Mouse (Mus musculus): Measurements from ENCODE around the gene Tbc1d7. TPM values are rescaled to one million over a fixed set of nuclear protein-coding genes. Genes with fewer than 3 reads are reported as not detected.

Gene Tbc1d7
- polyA plus RNA-seq, 1 experiment = 31.4 TPM

- no peak overlapping the region for H3K4me3 ChIP-seq
- H3K27me3 ChIP-seq (ENCODE audit: control insufficient read depth, insufficient read depth, insufficient read length) = no peaks in the 10 kb centered on the region
- TF ChIP-seq TCF12 (IDR thresholded peaks at IDR 0.05; ENCODE audit: insufficient read depth, poor library complexity, severe bottlenecking) (no peak), POLR2A (IDR thresholded peaks at IDR 0.05; ENCODE audit: insufficient read length, low read depth) (no peak), MYOD1 (IDR thresholded peaks at IDR 0.05; ENCODE audit: control insufficient read depth in 1 of 3, insufficient read length in 2 of 3, low read depth in 2 of 3) (no peak), MYOG (IDR thresholded peaks at IDR 0.05; ENCODE audit: control insufficient read depth in 1 of 3, insufficient read depth in 1 of 3, insufficient read length in 2 of 3, low read depth in 2 of 3) (no peak)
- H3K79me2 ChIP-seq (ENCODE audit: control insufficient read depth, insufficient read depth) = no peaks in the 10 kb centered on the region
- no peaks in the 10 kb centered on the region for H3K36me3 ChIP-seq (ENCODE audit: control insufficient read depth, insufficient read depth)
- H3ac ChIP-seq (ENCODE audit: control insufficient read depth, insufficient read length) = no peak overlapping the region
- no peak overlapping the region for H3K4me2 ChIP-seq (ENCODE audit: low read depth)
Observed at GRCm38 (mm10) chr13:43181104-43181503, 9.8 kb upstream of the Tbc1d7 start.

- TF ChIP-seq MYOD1 (IDR thresholded peaks at IDR 0.05; ENCODE audit: control insufficient read depth in 1 of 3, insufficient read length in 2 of 3, low read depth in 2 of 3) (no peak), MYOG (IDR thresholded peaks at IDR 0.05; ENCODE audit: control insufficient read depth in 1 of 3, insufficient read depth in 1 of 3, insufficient read length in 2 of 3, low read depth in 2 of 3) (no peak), REST (IDR thresholded peaks at IDR 0.05; ENCODE audit: insufficient read depth, insufficient read length) (no peak), USF1 (IDR thresholded peaks at IDR 0.05; ENCODE audit: low read depth) (no peak), POLR2A (IDR thresholded peaks at IDR 0.05; ENCODE audit: insufficient read length, low read depth) (no peak)
- H3K4me2 ChIP-seq (ENCODE audit: low read depth) = no peak overlapping the region
- no peak overlapping the region for H3K4me3 ChIP-seq
- no peak overlapping the region for H3ac ChIP-seq (ENCODE audit: control insufficient read depth, insufficient read length)
- no peaks in the 10 kb centered on the region for H3K36me3 ChIP-seq (ENCODE audit: control insufficient read depth, insufficient read depth)
- H3K79me2 ChIP-seq (ENCODE audit: control insufficient read depth, insufficient read depth) = no peaks in the 10 kb centered on the region
- no peaks in the 10 kb centered on the region for H3K27me3 ChIP-seq (ENCODE audit: control insufficient read depth, insufficient read depth, insufficient read length)
Observed at GRCm38 (mm10) chr13:43177317-43177716, 6.0 kb upstream of the Tbc1d7 start.

DNA sequence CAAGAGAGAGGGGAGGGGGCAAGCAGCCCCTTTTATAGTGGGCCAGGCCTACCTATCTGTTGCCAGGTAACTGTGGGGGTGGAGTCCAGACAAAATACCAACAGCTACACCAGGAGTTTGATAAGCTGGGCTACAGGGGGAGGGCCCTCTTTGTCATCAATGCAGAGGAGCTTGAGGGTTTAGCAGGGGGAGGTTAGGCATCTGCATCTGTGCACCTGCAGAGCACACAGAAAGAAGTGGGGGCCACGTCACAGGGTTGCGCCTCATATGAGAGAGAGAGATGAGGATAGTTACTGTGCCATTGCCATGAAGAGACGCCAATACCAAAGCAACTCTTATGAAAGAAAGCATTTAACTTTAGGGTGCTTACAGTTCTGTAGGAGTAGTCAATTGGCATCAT is 5.4 kb upstream of the Tbc1d7 start:
- no peaks in the 10 kb centered on the region for H3K36me3 ChIP-seq (ENCODE audit: control insufficient read depth, insufficient read depth)
- no peaks in the 10 kb centered on the region for H3K79me2 ChIP-seq (ENCODE audit: control insufficient read depth, insufficient read depth)
- no peak overlapping the region for H3K4me2 ChIP-seq (ENCODE audit: low read depth)
- H3K27me3 ChIP-seq (ENCODE audit: control insufficient read depth, insufficient read depth, insufficient read length) = no peaks in the 10 kb centered on the region
- no peak overlapping the region for H3ac ChIP-seq (ENCODE audit: control insufficient read depth, insufficient read length)
- no peak overlapping the region for H3K4me3 ChIP-seq
- TF ChIP-seq POLR2A (IDR thresholded peaks at IDR 0.05; ENCODE audit: insufficient read length, low read depth) (no peak), TCF3 (IDR thresholded peaks at IDR 0.05; ENCODE audit: insufficient read length, low read depth) (no peak), TCF12 (IDR thresholded peaks at IDR 0.05; ENCODE audit: insufficient read depth, poor library complexity, severe bottlenecking) (no peak), SRF (IDR thresholded peaks at IDR 0.05; ENCODE audit: control insufficient read depth, insufficient read length, low read depth) (no peak), MYOG (IDR thresholded peaks at IDR 0.05; ENCODE audit: control insufficient read depth in 1 of 3, insufficient read depth in 1 of 3, insufficient read length in 2 of 3, low read depth in 2 of 3) (no peak), E2F4 (IDR thresholded peaks at IDR 0.05; ENCODE audit: insufficient read depth) (no peak), CEBPB (IDR thresholded peaks at IDR 0.05; ENCODE audit: insufficient read depth, poor library complexity, severe bottlenecking) (no peak), MYOD1 (IDR thresholded peaks at IDR 0.05; ENCODE audit: control insufficient read depth in 1 of 3, insufficient read length in 2 of 3, low read depth in 2 of 3) (no peak), USF1 (IDR thresholded peaks at IDR 0.05; ENCODE audit: low read depth) (no peak), POLR2AphosphoS2 (IDR thresholded peaks at IDR 0.05; ENCODE audit: insufficient read length, low read depth) (no peak), MAX (IDR thresholded peaks at IDR 0.05; ENCODE audit: low read depth) (no peak), REST (IDR thresholded peaks at IDR 0.05; ENCODE audit: insufficient read depth, insufficient read length) (no peak)

DNA sequence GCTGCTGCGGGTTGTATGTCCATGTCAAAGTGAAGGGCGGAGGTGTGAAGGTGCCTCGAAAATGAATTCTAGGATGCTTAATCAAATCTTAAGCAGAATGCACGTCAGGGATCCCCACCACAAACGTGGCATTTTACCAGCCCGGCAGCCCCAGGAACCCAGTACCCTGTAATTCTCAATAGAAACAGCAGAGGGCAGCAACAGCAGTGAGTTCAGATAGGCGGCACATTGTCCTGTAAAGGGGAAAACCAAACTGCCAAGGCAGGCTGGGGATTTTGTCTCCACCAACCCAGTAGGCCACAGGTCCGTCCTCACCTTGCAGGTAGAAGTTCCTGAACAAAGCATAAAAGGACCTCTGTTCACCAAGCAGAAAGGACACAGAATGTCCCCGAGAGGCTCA is 2.0 kb upstream of the Tbc1d7 start:
- H3K36me3 ChIP-seq (ENCODE audit: control insufficient read depth, insufficient read depth) = peaks cover 3% of the 10 kb centered on the region
- TF ChIP-seq REST (IDR thresholded peaks at IDR 0.05; ENCODE audit: insufficient read depth, insufficient read length) (no peak), USF1 (IDR thresholded peaks at IDR 0.05; ENCODE audit: low read depth) (no peak), MAX (IDR thresholded peaks at IDR 0.05; ENCODE audit: low read depth) (no peak), SRF (IDR thresholded peaks at IDR 0.05; ENCODE audit: control insufficient read depth, insufficient read length, low read depth) (no peak), E2F4 (IDR thresholded peaks at IDR 0.05; ENCODE audit: insufficient read depth) (no peak), POLR2AphosphoS2 (IDR thresholded peaks at IDR 0.05; ENCODE audit: insufficient read length, low read depth) (no peak), CEBPB (IDR thresholded peaks at IDR 0.05; ENCODE audit: insufficient read depth, poor library complexity, severe bottlenecking) (no peak), POLR2A (IDR thresholded peaks at IDR 0.05; ENCODE audit: insufficient read length, low read depth) (no peak), TCF12 (IDR thresholded peaks at IDR 0.05; ENCODE audit: insufficient read depth, poor library complexity, severe bottlenecking) (no peak), MYOD1 (IDR thresholded peaks at IDR 0.05; ENCODE audit: control insufficient read depth in 1 of 3, insufficient read length in 2 of 3, low read depth in 2 of 3) (no peak), TCF3 (IDR thresholded peaks at IDR 0.05; ENCODE audit: insufficient read length, low read depth) (no peak), MYOG (IDR thresholded peaks at IDR 0.05; ENCODE audit: control insufficient read depth in 1 of 3, insufficient read depth in 1 of 3, insufficient read length in 2 of 3, low read depth in 2 of 3) (no peak)
- H3K4me3 ChIP-seq = no peak overlapping the region
- peak overlapping the region; percentile 70 for H3K4me2 ChIP-seq (ENCODE audit: low read depth)
- H3K79me2 ChIP-seq (ENCODE audit: control insufficient read depth, insufficient read depth) = no peaks in the 10 kb centered on the region
- H3ac ChIP-seq (ENCODE audit: control insufficient read depth, insufficient read length) = no peak overlapping the region
- no peaks in the 10 kb centered on the region for H3K27me3 ChIP-seq (ENCODE audit: control insufficient read depth, insufficient read depth, insufficient read length)

GRCm38 (mm10) chr13:43172036-43172713 is 874 bp upstream of the Tbc1d7 start:
- Histone ChIP-seq H3K4me2 (ENCODE audit: low read depth) (peak overlapping the region; percentile 98), H3K36me3 (ENCODE audit: control insufficient read depth, insufficient read depth) (peaks cover 3% of the 10 kb centered on the region), H3K4me3 (peak overlapping the region; percentile 89), H3K27me3 (ENCODE audit: control insufficient read depth, insufficient read depth, insufficient read length) (no peaks in the 10 kb centered on the region), H3ac (ENCODE audit: control insufficient read depth, insufficient read length) (peak overlapping the region; percentile 57), H3K79me2 (ENCODE audit: control insufficient read depth, insufficient read depth) (no peaks in the 10 kb centered on the region)
- TF ChIP-seq POLR2A (IDR thresholded peaks at IDR 0.05; ENCODE audit: insufficient read length, low read depth) = no peak
- no peak for TF ChIP-seq MYOD1 (IDR thresholded peaks at IDR 0.05; ENCODE audit: control insufficient read depth in 1 of 3, insufficient read length in 2 of 3, low read depth in 2 of 3)
- no peak for TF ChIP-seq POLR2AphosphoS2 (IDR thresholded peaks at IDR 0.05; ENCODE audit: insufficient read length, low read depth)
- no peak for TF ChIP-seq CEBPB (IDR thresholded peaks at IDR 0.05; ENCODE audit: insufficient read depth, poor library complexity, severe bottlenecking)
- TF ChIP-seq E2F4 (IDR thresholded peaks at IDR 0.05; ENCODE audit: insufficient read depth) = no peak
- no peak for TF ChIP-seq TCF12 (IDR thresholded peaks at IDR 0.05; ENCODE audit: insufficient read depth, poor library complexity, severe bottlenecking)
- TF ChIP-seq SRF (IDR thresholded peaks at IDR 0.05; ENCODE audit: control insufficient read depth, insufficient read length, low read depth) = no peak
- TF ChIP-seq MYOG (IDR thresholded peaks at IDR 0.05; ENCODE audit: control insufficient read depth in 1 of 3, insufficient read depth in 1 of 3, insufficient read length in 2 of 3, low read depth in 2 of 3) = no peak
- TF ChIP-seq MAX (IDR thresholded peaks at IDR 0.05; ENCODE audit: low read depth) = no peak
- no peak for TF ChIP-seq TCF3 (IDR thresholded peaks at IDR 0.05; ENCODE audit: insufficient read length, low read depth)
- TF ChIP-seq REST (IDR thresholded peaks at IDR 0.05; ENCODE audit: insufficient read depth, insufficient read length) = no peak
- no peak for TF ChIP-seq USF1 (IDR thresholded peaks at IDR 0.05; ENCODE audit: low read depth)
